In genomic region chr9:111689680-111690483, GRCm38 (mm10) we compare ENCODE assay signal across 7 mouse cellular contexts. TPM values are rescaled to one million over a fixed set of nuclear protein-coding genes. Genes with fewer than 3 reads are reported as not detected.
A peak's percentile ranks its signal among the peaks of the same experiment; 100 is the strongest.
DNase-seq lines count a peak whose midpoint lies in the region; ATAC-seq and TF ChIP-seq lines count a peak whose summit lies in the region.

Gene Stac (minus strand): TSS chr9:111690348.

- H3K27me3 ChIP-seq in limb, embryonic 15.5 days = peaks cover 18% of the 10 kb centered on the region; the same call in 1 of the 2 replicates

- H3K9me3 ChIP-seq in limb, embryonic 15.5 days = no peaks in the 10 kb centered on the region

- 3% methylated on average over 60 of the region's 64 CpGs for WGBS in limb, embryonic 15.5 days

- peak within 1 kb of the TSS; percentile 93 for H3K4me2 ChIP-seq in limb, embryonic 15.5 days

- DNase-seq in left cerebral cortex, adult 2 months (ENCODE audit: extremely low spot score in 1 of 2, low spot score in 2 of 2) = peak; percentile 15 to 20
- DNase-seq in left cerebral cortex, adult 9 months (ENCODE audit: low spot score in 2 of 2) = no peak
- DNase-seq in forelimb bud, embryonic 11.5 days (ENCODE audit: low read depth, low spot score) = peak; percentile 5
- peak; percentile 19 for DNase-seq in right cerebral cortex, postnatal 25 days
- DNase-seq in layer of hippocampus, adult 11-12 months (ENCODE audit: low spot score) = no peak

- intact Hi-C loops in left cerebral cortex, adult 2 months (cut with DNase I) = no loop called here

- H3K27ac ChIP-seq in left cerebral cortex, adult 2 months = no peak within 1 kb of the TSS
- no peak within 1 kb of the TSS for H3K27ac ChIP-seq in cortical plate, adult 2 months (ENCODE audit: insufficient read depth, low read length)
- 0 out of 2 replicates have a peak within 1 kb of the TSS, but pooled peaks have one; percentile 27 for H3K27ac ChIP-seq in limb, embryonic 15.5 days

- ATAC-seq in limb, embryonic 15.5 days (ENCODE audit: insufficient number of reproducible peaks, low FRiP score, low TSS enrichment, low read depth) = peak; percentile 42

- no peaks in the 10 kb centered on the region for H3K4me1 ChIP-seq in cortical plate, adult 2 months (ENCODE audit: control insufficient read depth, insufficient read depth, low read length)
- H3K4me1 ChIP-seq in limb, embryonic 15.5 days = peaks cover 13% of the 10 kb centered on the region

- peak within 1 kb of the TSS; percentile 51 for H3K9ac ChIP-seq in limb, embryonic 15.5 days

- TF ChIP-seq POLR2A in cortical plate, adult 2 months (IDR thresholded peaks at IDR 0.05; ENCODE audit: extremely low read depth, insufficient read depth, low read length) = no peak

- TF ChIP-seq CTCF in left cerebral cortex, adult 2 months (IDR thresholded peaks at IDR 0.05) = no peak
- TF ChIP-seq CTCF in cortical plate, adult 2 months (IDR thresholded peaks at IDR 0.05; ENCODE audit: extremely low read depth, insufficient read depth, low read length) = no peak

- peak within 1 kb of the TSS; percentile 45 for H3K4me3 ChIP-seq in left cerebral cortex, adult 2 months
- H3K4me3 ChIP-seq in cortical plate, adult 2 months (ENCODE audit: insufficient read depth, low read length) = 0 out of 2 replicates have a peak within 1 kb of the TSS, but pooled peaks have one; percentile 15
- H3K4me3 ChIP-seq in limb, embryonic 15.5 days = peak within 1 kb of the TSS; percentile 53

- H3K36me3 ChIP-seq in limb, embryonic 15.5 days = no peaks in the 10 kb centered on the region

RNA-seq across cellular contexts. Expression of gene Stac, which starts in this region (rescaled TPM):
- 1 to 10 TPM; 1.4 to 3.0 TPM for total RNA-seq in left cerebral cortex, adult 2 months (2021)
- polyA plus RNA-seq in cortical plate, adult 2 months (2012; rRNA removed) = 0.31 and 1.0 TPM in 2 replicates
- 4.2 and 5.2 TPM in 2 replicates for polyA plus RNA-seq in limb, embryonic 15.5 days (2015; fragmentation: Nextera tagmentation; extraction: Ambion mirVana)

Comparison
In these comparisons a context has a peak if more than half of its experiments do, and no peak if none do; other contexts are left out.
1. DNase-seq: peak in left cerebral cortex, adult 2 months (2 of 2), forelimb bud, embryonic 11.5 days (single experiment) and right cerebral cortex, postnatal 25 days (single experiment); none in left cerebral cortex, adult 9 months (0 of 2) and layer of hippocampus, adult 11-12 months (single experiment).
2. Peak in every context shown above with its lines, with median percentiles within 50 percentile points of each other: H3K4me3 ChIP-seq.